11 mouse cellular contexts compared by ENCODE assay signal in the genomic region with DNA sequence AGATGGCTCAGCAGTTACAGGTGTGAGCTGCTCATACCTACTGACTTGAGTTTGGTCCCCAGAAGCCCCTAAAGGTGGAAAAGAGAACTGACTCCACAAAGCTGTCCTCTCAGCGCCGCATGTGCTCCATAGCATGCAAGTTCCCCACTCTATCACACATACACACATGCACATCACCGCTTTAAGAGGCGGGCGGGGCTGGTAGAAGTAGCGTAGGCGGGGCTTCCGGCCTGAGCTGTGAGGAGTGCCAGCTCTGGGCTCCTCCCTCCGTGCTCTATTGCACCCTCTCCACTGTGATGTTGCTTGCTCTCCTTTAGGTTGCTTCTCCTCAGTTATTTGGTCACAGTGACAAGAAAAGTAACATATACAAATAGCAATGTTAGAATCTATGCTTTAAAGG.
DNase-seq lines count a peak whose midpoint lies in the region; ATAC-seq lines count a peak whose summit lies in the region.
"Had no signal": no experiment of that assay in that cellular context is flagged by ENCODE, and none has a peak within 500 bp of the region (broad histone marks: within the 10 kb centered on the region; RNA-seq: fewer than 3 reads in every experiment).

No protein-coding gene starts in this region.

- H3K9me3 ChIP-seq in intestine, embryonic 15.5 days: no peaks in the 10 kb centered on the region
- no peaks in the 10 kb centered on the region for H3K9me3 ChIP-seq in intestine, embryonic 16.5 days (ENCODE audit: control insufficient read depth, low read length)
- H3K9me3 ChIP-seq: lung, embryonic 15.5 days had no signal

- peak; percentile 51 to 53 for DNase-seq in thymus, postnatal 10 days (ENCODE audit: low spot score in 2 of 2)
- no peak for DNase-seq in ovary, postnatal 10 days (ENCODE audit: low spot score)
- DNase-seq in frontal cortex, postnatal 10 days (ENCODE audit: low spot score in 2 of 2): no peak
- DNase-seq: heart, postnatal 36 days had no signal

- ATAC-seq in intestine, embryonic 15.5 days: peak; percentile 53; the same call in 1 of the 2 replicates
- ATAC-seq in intestine, embryonic 16.5 days: no peak; the same call in 1 of the 2 replicates
- peak; percentile 82 for ATAC-seq in erythroid progenitor cell, adult 5-6 weeks (replicated peaks; ENCODE audit: low FRiP score, poor library complexity, severe bottlenecking)
- ATAC-seq in megakaryocyte progenitor cell, adult 5-6 weeks (replicated peaks; ENCODE audit: poor library complexity): peak; percentile 89
- ATAC-seq in frontal cortex, adult (ENCODE audit: low TSS enrichment): no peak

- no peaks in the 10 kb centered on the region for H3K4me1 ChIP-seq in intestine, embryonic 15.5 days (replicated peaks)
- H3K4me1 ChIP-seq in intestine, embryonic 16.5 days (ENCODE audit: control insufficient read depth, insufficient read depth, low read length): peaks cover 3% of the 10 kb centered on the region; the same call in 1 of the 2 replicates

- no peak overlapping the region for H3K9ac ChIP-seq in intestine, embryonic 15.5 days
- H3K9ac ChIP-seq in intestine, embryonic 16.5 days (ENCODE audit: low read depth, low read length): no peak overlapping the region
- H3K9ac ChIP-seq: lung, embryonic 15.5 days had no signal

- H3K27me3 ChIP-seq in intestine, embryonic 15.5 days (replicated peaks): no peaks in the 10 kb centered on the region
- no peaks in the 10 kb centered on the region for H3K27me3 ChIP-seq in intestine, embryonic 16.5 days (replicated peaks; ENCODE audit: control insufficient read depth, insufficient read depth, low read length)
- H3K27me3 ChIP-seq: lung, embryonic 15.5 days had no signal

- H3K36me3 ChIP-seq in intestine, embryonic 15.5 days: no peaks in the 10 kb centered on the region
- no peaks in the 10 kb centered on the region for H3K36me3 ChIP-seq in intestine, embryonic 16.5 days (ENCODE audit: control insufficient read depth, insufficient read depth, low read length)
- H3K36me3 ChIP-seq: lung, embryonic 15.5 days had no signal

- H3K4me2 ChIP-seq in intestine, embryonic 15.5 days (replicated peaks): no peak overlapping the region
- H3K4me2 ChIP-seq in intestine, embryonic 16.5 days (ENCODE audit: low read depth, low read length): no peak overlapping the region
- H3K4me2 ChIP-seq: lung, embryonic 15.5 days had no signal

- WGBS in intestine, embryonic 15.5 days: 75% methylated on average over 9 of the region's 9 CpGs
- WGBS in intestine, embryonic 16.5 days: 79% methylated on average over 9 of the region's 9 CpGs

- H3K4me3 ChIP-seq in intestine, embryonic 15.5 days (replicated peaks): no peak overlapping the region
- H3K4me3 ChIP-seq in intestine, embryonic 16.5 days (ENCODE audit: low read length): no peak overlapping the region
- H3K4me3 ChIP-seq: layer of hippocampus, adult 2 months; lung, embryonic 15.5 days had no signal

- H3K27ac ChIP-seq in intestine, embryonic 15.5 days: no peak overlapping the region
- no peak overlapping the region for H3K27ac ChIP-seq in intestine, embryonic 16.5 days (ENCODE audit: low read length)
- H3K27ac ChIP-seq: layer of hippocampus, adult 2 months; lung, embryonic 15.5 days had no signal

Comparison
In these comparisons a context has a peak if more than half of its experiments do, and no peak if none do; other contexts are left out.
1. ATAC-seq: peak in intestine, embryonic 15.5 days (single experiment), erythroid progenitor cell, adult 5-6 weeks (single experiment) and megakaryocyte progenitor cell, adult 5-6 weeks (single experiment); none in intestine, embryonic 16.5 days (single experiment) and frontal cortex, adult (single experiment).
2. DNase-seq: peak in thymus, postnatal 10 days (2 of 2); none in ovary, postnatal 10 days (single experiment) and frontal cortex, postnatal 10 days (0 of 2).